34 mouse cellular contexts compared by ENCODE assay signal in genomic region chr19:38679520-38679919, GRCm38 (mm10).
"Had no signal": no experiment of that assay in that cellular context is flagged by ENCODE, and none has a peak within 500 bp of the region (broad histone marks: within the 10 kb centered on the region; RNA-seq: fewer than 3 reads in every experiment).

No protein-coding gene starts in this region.

- H3K9ac ChIP-seq: heart, embryonic 12.5 days; heart, embryonic 13.5 days; heart, embryonic 15.5 days; hindbrain, embryonic 12.5 days; hindbrain, embryonic 13.5 days; hindbrain, embryonic 14.5 days; hindbrain, embryonic 15.5 days; intestine, embryonic 15.5 days; kidney, embryonic 15.5 days had no signal

- H3K4me1 ChIP-seq: heart, embryonic 13.5 days; heart, embryonic 15.5 days; hindbrain, embryonic 10.5 days; hindbrain, embryonic 12.5 days; hindbrain, embryonic 13.5 days; hindbrain, embryonic 15.5 days; intestine, embryonic 15.5 days; kidney, embryonic 15.5 days had no signal

- DNase-seq: heart, postnatal 10 days; heart, postnatal 14 days; heart, postnatal 36 days; kidney, adult 11 months; kidney, adult 18-20 months; kidney, adult 2 months; kidney, adult 8-10 months; kidney, adult 9 months; kidney, postnatal 10 days; kidney, postnatal 14 days; kidney, postnatal 25 days; kidney, postnatal 36 days; kidney, postnatal 4 days; layer of hippocampus, adult 9-11 months; layer of hippocampus, postnatal 36 days had no signal

- H3K4me3 ChIP-seq: heart, embryonic 10.5 days; heart, embryonic 12.5 days; heart, embryonic 13.5 days; heart, embryonic 15.5 days; hindbrain, embryonic 10.5 days; hindbrain, embryonic 12.5 days; hindbrain, embryonic 13.5 days; hindbrain, embryonic 15.5 days; intestine, embryonic 15.5 days; kidney, embryonic 15.5 days; layer of hippocampus, adult 2 months had no signal

- H3K36me3 ChIP-seq: heart, embryonic 10.5 days; heart, embryonic 12.5 days; heart, embryonic 13.5 days; heart, embryonic 15.5 days; hindbrain, embryonic 10.5 days; hindbrain, embryonic 12.5 days; hindbrain, embryonic 13.5 days; hindbrain, embryonic 15.5 days; intestine, embryonic 15.5 days; kidney, embryonic 15.5 days had no signal

- H3K27ac ChIP-seq: heart, embryonic 10.5 days; heart, embryonic 13.5 days; heart, embryonic 15.5 days; hindbrain, embryonic 10.5 days; hindbrain, embryonic 12.5 days; hindbrain, embryonic 13.5 days; hindbrain, embryonic 14.5 days; hindbrain, embryonic 15.5 days; hindbrain, postnatal 0 days; intestine, embryonic 15.5 days; kidney, embryonic 15.5 days; kidney, postnatal 0 days; layer of hippocampus, adult 2 months had no signal

- H3K4me2 ChIP-seq: heart, embryonic 11.5 days; heart, embryonic 12.5 days; heart, embryonic 13.5 days; heart, embryonic 15.5 days; hindbrain, embryonic 12.5 days; hindbrain, embryonic 13.5 days; hindbrain, embryonic 14.5 days; hindbrain, embryonic 15.5 days; intestine, embryonic 15.5 days; kidney, embryonic 15.5 days had no signal

- H3K27me3 ChIP-seq: heart, embryonic 12.5 days; heart, embryonic 13.5 days; heart, embryonic 15.5 days; hindbrain, embryonic 12.5 days; hindbrain, embryonic 13.5 days; hindbrain, embryonic 15.5 days; intestine, embryonic 15.5 days; kidney, embryonic 15.5 days had no signal

- ATAC-seq: hindbrain, embryonic 16.5 days; hindbrain, postnatal 0 days; inflammation-experienced regulatory T-cells, adult 6 months; intestine, embryonic 15.5 days; intestine, embryonic 16.5 days; intestine, postnatal 0 days had no signal

- H3K9me3 ChIP-seq: heart, embryonic 10.5 days; heart, embryonic 12.5 days; heart, embryonic 13.5 days; heart, embryonic 15.5 days; hindbrain, embryonic 10.5 days; hindbrain, embryonic 12.5 days; hindbrain, embryonic 13.5 days; hindbrain, embryonic 15.5 days; intestine, embryonic 15.5 days; kidney, embryonic 15.5 days had no signal
